Mouse (Mus musculus) forebrain, embryonic 13.5 days (tissue): Measurements from ENCODE around the gene Spock2. TPM values are rescaled to one million over a fixed set of nuclear protein-coding genes. Genes with fewer than 3 reads are reported as not detected.

Experiments
- ATAC-seq: fragments of 200-750 bp; cut with Nextera tagmentation; 2 replicates; pipeline ENCODE4 v1.8.0; 2017
- H3K27ac ChIP-seq: fragments of 300-500 bp; sonication (generic); 2 replicates; pipeline ENCODE4 v1.5.1; 2015; ENCODE audit warnings: inconsistent platforms, mild to moderate bottlenecking, moderate library complexity
- H3K27me3 ChIP-seq: fragments of 300-500 bp; sonication (generic); 2 replicates; pipeline ENCODE4 v1.6.1; 2015; ENCODE audit warnings: mild to moderate bottlenecking, inconsistent platforms
- H3K36me3 ChIP-seq: fragments of 300-500 bp; sonication (generic); 2 replicates; pipeline ENCODE4 v1.6.1; 2015; ENCODE audit warnings: mild to moderate bottlenecking, inconsistent platforms; ENCODE audit not compliant: poor library complexity, severe bottlenecking
- H3K4me1 ChIP-seq: fragments of 300-500 bp; sonication (generic); 2 replicates; pipeline ENCODE4 v1.6.1; 2015; ENCODE audit warnings: inconsistent platforms
- H3K4me2 ChIP-seq: fragments of 300-500 bp; sonication (generic); 2 replicates; pipeline ENCODE4 v1.6.1; 2015; ENCODE audit warnings: inconsistent platforms, mild to moderate bottlenecking, moderate library complexity
- H3K4me3 ChIP-seq: fragments of 300-500 bp; sonication (generic); 2 replicates; pipeline ENCODE4 v1.5.1; 2015; ENCODE audit warnings: mild to moderate bottlenecking, inconsistent platforms
- H3K9ac ChIP-seq: fragments of 300-500 bp; sonication (generic); 2 replicates; pipeline ENCODE4 v1.6.1; 2015; ENCODE audit warnings: mild to moderate bottlenecking, inconsistent platforms
- H3K9me3 ChIP-seq: fragments of 300-500 bp; sonication (generic); replicated peaks from 2 replicates; pipeline ENCODE4 v1.6.1; 2016; ENCODE audit warnings: inconsistent platforms
- WGBS: fragments of 180-500 bp; shearing (Covaris S2); methylation state at CpG from one replicate; pipeline ENCODE4 v1.1.7; 2015; 5-methylcytosine and 5-hydroxymethylcytosine counted together
- polyA plus RNA-seq: library from polyadenylated mRNA; unstranded; fragments of >200 nt; fragmentation: Nextera tagmentation; extraction: Ambion mirVana; gene quantifications from 2 replicates; pipeline ENCODE4 v1.2.1, GENCODE M21; 2015

Gene Spock2
- 19.7 and 25.9 TPM in 2 replicates for polyA plus RNA-seq

GRCm38 (mm10) chr10:60106146-60106530 lies at the start of gene Spock2:
Spock2 (plus strand) TSS chr10:60106219.
- H3K4me1 ChIP-seq: peaks cover 37% of the 10 kb centered on the region
- no peaks in the 10 kb centered on the region for H3K9me3 ChIP-seq
- under 1% methylated on average over 22 of the region's 22 CpGs for WGBS
- H3K9ac ChIP-seq: peak within 1 kb of the TSS; percentile 78
- peaks cover 57% of the 10 kb centered on the region for H3K27me3 ChIP-seq
- H3K4me3 ChIP-seq: peak within 1 kb of the TSS; percentile 63
- no peaks in the 10 kb centered on the region for H3K36me3 ChIP-seq
- ATAC-seq: no peak; the same call in 1 of the 2 replicates
- peak within 1 kb of the TSS; percentile 96 for H3K4me2 ChIP-seq
- peak within 1 kb of the TSS; percentile 67 for H3K27ac ChIP-seq

DNA sequence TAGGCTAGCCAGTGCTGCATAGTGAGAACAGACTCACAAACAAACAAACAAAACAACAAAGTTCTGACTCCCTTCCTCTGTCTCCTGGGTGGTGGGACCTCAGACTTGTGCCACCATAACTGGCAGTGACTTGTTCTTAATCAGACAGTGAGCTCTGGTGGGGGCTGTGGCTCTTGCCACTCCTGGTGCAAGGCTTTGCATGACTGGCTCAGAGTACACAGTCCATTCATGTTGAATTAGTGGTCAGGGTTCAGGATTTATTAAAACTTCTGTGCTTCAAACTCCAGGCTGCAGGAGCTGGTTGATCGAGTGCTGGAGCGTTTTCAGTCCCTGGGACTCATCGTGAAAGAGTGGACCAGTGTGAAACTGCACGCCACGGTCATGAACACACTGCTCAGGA lies 43.8 kb upstream of the Spock2 start:
- Histone ChIP-seq H3K9ac (no peak overlapping the region), H3K36me3 (peaks cover 5% of the 10 kb centered on the region; the same call in 1 of the 2 replicates), H3K27ac (no peak overlapping the region), H3K9me3 (peaks cover 9% of the 10 kb centered on the region; the same call in 1 of the 2 replicates), H3K27me3 (no peaks in the 10 kb centered on the region), H3K4me2 (no peak overlapping the region), H3K4me3 (no peak overlapping the region), H3K4me1 (no peaks in the 10 kb centered on the region)
- ATAC-seq: no peak
- WGBS: 83% methylated on average over 5 of the region's 5 CpGs

DNA sequence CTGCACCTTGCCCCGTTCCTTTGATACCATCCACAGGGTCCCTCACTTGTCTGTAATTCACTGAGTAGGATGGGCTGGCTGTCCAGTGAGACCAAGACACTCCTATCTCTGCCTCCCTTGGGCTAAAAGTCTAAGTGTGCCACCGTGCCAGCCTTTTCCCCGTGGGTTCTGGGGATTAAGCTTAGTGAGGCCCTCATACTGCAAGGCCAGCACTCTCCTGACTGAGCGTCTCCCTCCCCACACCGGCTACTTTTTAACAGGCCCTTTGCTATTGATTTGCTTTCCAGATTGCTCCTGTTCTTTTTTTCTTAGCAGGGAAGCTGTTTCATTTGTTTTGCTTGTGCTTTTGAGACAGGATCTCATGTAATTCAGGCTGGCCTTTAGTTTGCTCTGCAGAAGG lies 43.1 kb upstream of the Spock2 start:
- no peaks in the 10 kb centered on the region for H3K27me3 ChIP-seq
- 29% methylated on average over 5 of the region's 5 CpGs for WGBS

DNA sequence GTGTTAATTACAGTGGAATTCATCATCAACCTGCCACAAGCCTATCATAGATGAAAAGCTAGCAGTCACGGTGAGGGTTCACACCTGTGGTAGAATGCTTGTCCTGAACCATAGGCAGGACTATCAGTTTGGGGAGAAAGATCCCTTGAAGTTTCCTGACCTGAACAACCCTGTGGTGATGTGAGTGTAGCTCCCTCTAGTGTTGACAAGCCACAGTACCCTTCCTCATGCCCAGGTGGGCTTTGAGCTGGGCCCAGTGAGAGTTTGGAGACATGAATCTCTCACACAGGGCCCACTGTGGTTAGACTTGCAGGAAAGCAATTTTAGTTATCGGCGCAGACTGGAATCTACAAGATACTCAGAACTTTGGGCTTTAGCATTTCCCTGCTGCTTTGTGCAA lies 39.5 kb upstream of the Spock2 start:
- H3K27me3 ChIP-seq: no peaks in the 10 kb centered on the region
- peak; percentile 66; the same call in 1 of the 2 replicates for ATAC-seq

More for the DNA sequence above, 43.1 kb upstream of the Spock2 start:
- Histone ChIP-seq H3K9me3 (peaks cover 1% of the 10 kb centered on the region; the same call in 1 of the 2 replicates), H3K4me3 (no peak overlapping the region), H3K4me2 (no peak overlapping the region), H3K36me3 (peaks cover 5% of the 10 kb centered on the region; the same call in 1 of the 2 replicates), H3K9ac (no peak overlapping the region), H3K4me1 (no peaks in the 10 kb centered on the region), H3K27ac (no peak overlapping the region)
- ATAC-seq: no peak

GRCm38 (mm10) chr10:60075159-60075558 lies 30.9 kb upstream of the Spock2 start:
- H3K4me2 ChIP-seq: no peak overlapping the region
- no peaks in the 10 kb centered on the region for H3K27me3 ChIP-seq
- no peaks in the 10 kb centered on the region for H3K36me3 ChIP-seq
- ATAC-seq: no peak
- H3K4me3 ChIP-seq: no peak overlapping the region
- H3K9ac ChIP-seq: no peak overlapping the region
- no peaks in the 10 kb centered on the region for H3K9me3 ChIP-seq
- WGBS: 84% methylated on average over 1 of the region's 1 CpGs
- H3K27ac ChIP-seq: no peak overlapping the region
- H3K4me1 ChIP-seq: peaks cover 9% of the 10 kb centered on the region

More for the DNA sequence above, 39.5 kb upstream of the Spock2 start:
- peaks cover 5% of the 10 kb centered on the region; the same call in 1 of the 2 replicates for H3K36me3 ChIP-seq
- H3K4me2 ChIP-seq: no peak overlapping the region
- no peak overlapping the region for H3K9ac ChIP-seq
- H3K9me3 ChIP-seq: no peaks in the 10 kb centered on the region
- H3K4me1 ChIP-seq: no peaks in the 10 kb centered on the region
- no peak overlapping the region for H3K4me3 ChIP-seq
- WGBS: 74% methylated on average over 3 of the region's 3 CpGs
- H3K27ac ChIP-seq: no peak overlapping the region

- Histone ChIP-seq H3K4me2 (no peak overlapping the region), H3K27me3 (no peaks in the 10 kb centered on the region), H3K9ac (no peak overlapping the region), H3K4me1 (peaks cover 22% of the 10 kb centered on the region), H3K4me3 (no peak overlapping the region), H3K36me3 (no peaks in the 10 kb centered on the region), H3K9me3 (no peaks in the 10 kb centered on the region), H3K27ac (no peak overlapping the region)
- WGBS: 93% methylated on average over 7 of the region's 7 CpGs
- no peak for ATAC-seq
Measured at GRCm38 (mm10) chr10:60077226-60077625, 28.8 kb upstream of the Spock2 start.

DNA sequence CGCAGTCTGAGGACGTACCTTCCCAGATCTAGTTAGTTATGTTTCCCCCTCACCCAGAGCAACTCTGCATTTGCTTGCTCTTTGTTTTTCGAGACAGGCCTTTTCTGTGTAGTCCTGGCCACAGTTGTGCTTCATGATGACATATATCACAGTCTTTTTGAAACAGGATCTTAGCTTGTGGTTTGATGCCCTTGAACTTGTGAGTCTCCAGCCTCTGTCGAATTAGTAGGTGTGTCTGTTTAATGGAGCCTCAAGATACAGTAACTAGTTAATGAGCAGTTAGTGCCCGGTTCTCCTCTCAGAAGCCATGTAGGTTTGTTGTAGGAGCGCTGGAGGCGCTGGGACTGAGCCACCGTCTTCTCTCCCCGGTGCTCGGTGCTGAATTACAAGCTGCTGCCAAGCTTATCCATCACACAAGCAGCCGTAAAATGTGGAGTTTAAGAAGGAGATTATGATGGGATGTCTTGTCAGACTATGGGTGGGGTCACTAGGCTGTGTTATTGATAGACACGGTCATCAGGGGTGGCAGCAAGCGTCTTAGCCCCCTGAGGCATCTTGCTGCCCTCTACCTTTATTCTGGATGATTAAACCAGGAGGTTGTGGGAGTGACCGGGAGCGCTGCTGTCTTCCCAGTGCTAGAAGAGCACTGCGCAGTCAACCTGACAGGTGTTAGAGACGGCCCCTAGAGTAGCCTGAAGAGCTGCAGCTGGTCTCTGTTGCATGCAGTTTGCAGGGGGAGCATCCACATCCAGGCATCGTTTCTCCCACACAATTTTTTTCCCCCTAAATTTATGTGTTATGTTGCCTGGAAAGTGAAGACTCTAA lies 28.1 kb upstream of the Spock2 start:
- ATAC-seq: no peak
- Histone ChIP-seq H3K27me3 (no peaks in the 10 kb centered on the region), H3K9ac (no peak overlapping the region), H3K4me3 (no peak overlapping the region), H3K4me2 (no peak overlapping the region), H3K27ac (no peak overlapping the region), H3K9me3 (no peaks in the 10 kb centered on the region), H3K36me3 (no peaks in the 10 kb centered on the region), H3K4me1 (peaks cover 22% of the 10 kb centered on the region)
- 81% methylated on average over 18 of the region's 18 CpGs for WGBS

GRCm38 (mm10) chr10:60078561-60078917 lies 27.5 kb upstream of the Spock2 start:
- Histone ChIP-seq H3K9ac (no peak overlapping the region), H3K4me2 (no peak overlapping the region), H3K27ac (no peak overlapping the region), H3K9me3 (no peaks in the 10 kb centered on the region), H3K4me3 (no peak overlapping the region), H3K36me3 (no peaks in the 10 kb centered on the region), H3K4me1 (peaks cover 22% of the 10 kb centered on the region), H3K27me3 (no peaks in the 10 kb centered on the region)
- ATAC-seq: no peak
- WGBS: 83% methylated on average over 5 of the region's 5 CpGs

DNA sequence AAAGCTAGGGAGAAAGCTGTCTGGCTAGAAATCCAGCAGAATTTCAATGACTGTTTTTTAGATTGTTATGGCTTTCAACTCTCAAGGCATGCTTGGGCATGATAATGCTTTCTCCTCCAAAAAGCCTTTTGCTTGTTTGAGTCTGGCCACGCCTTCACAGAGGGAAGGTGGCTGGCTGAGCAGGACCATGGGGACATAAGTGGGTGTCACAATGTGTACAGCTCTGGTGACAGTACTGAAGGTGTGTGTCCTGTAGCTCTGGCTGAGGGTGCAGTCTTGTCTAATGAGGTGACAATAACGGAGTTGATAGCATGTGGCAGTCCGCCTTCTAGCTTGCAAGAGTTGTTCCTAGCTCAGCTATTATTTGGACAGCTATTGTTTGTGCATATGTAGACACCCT lies 25.8 kb upstream of the Spock2 start:
- Histone ChIP-seq H3K4me2 (no peak overlapping the region), H3K9ac (no peak overlapping the region), H3K27ac (no peak overlapping the region), H3K4me1 (peaks cover 22% of the 10 kb centered on the region), H3K9me3 (no peaks in the 10 kb centered on the region), H3K4me3 (no peak overlapping the region), H3K36me3 (no peaks in the 10 kb centered on the region), H3K27me3 (no peaks in the 10 kb centered on the region)
- WGBS: 75% methylated on average over 3 of the region's 3 CpGs
- no peak for ATAC-seq

GRCm38 (mm10) chr10:60080601-60080981 lies 25.4 kb upstream of the Spock2 start:
- H3K36me3 ChIP-seq: no peaks in the 10 kb centered on the region
- WGBS: 79% methylated on average over 5 of the region's 5 CpGs
- H3K27ac ChIP-seq: peak overlapping the region; percentile 54
- no peak for ATAC-seq
- peaks cover 22% of the 10 kb centered on the region for H3K4me1 ChIP-seq
- no peak overlapping the region for H3K4me3 ChIP-seq
- H3K9ac ChIP-seq: no peak overlapping the region
- H3K4me2 ChIP-seq: no peak overlapping the region
- no peaks in the 10 kb centered on the region for H3K27me3 ChIP-seq
- no peaks in the 10 kb centered on the region for H3K9me3 ChIP-seq

DNA sequence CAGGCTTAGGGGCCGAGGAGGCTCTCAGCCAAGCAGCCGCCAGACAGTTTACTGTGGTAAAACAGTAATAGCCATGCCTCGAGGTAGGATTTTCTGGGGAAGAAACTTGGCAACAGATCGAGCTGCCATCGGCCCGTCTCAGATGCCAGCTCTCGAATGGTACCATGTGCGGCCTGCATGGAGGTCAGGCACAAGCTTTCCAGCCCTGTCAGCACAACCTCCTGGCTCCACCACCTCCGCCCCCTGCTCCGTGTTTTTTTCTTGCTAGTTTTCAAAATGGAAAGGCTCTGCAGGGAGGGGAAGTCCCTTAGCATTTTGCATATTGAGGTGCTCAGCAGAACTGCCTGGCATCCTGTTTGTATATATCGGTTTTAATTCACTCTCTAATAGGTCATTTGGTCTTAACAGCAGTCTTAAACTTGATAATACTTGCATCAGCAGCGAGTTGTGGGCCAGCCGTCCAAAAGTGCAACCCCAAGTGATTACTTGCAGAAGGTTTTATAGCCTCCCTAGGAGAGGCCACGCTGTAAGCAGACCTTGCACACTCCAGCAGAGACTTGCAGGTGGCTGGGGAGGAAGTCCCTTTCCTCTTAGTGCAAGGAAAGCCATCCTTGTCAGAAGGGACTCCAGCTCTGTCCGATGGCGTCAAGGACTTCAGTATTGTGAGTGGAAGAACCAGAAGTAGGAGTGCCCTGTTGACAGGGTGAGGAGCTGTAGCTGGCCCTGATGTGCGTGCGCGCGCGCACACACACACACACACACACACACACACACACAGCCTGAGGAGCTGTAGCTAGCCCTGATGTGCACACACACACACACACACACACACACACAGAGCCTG lies 24.8 kb upstream of the Spock2 start:
- 0 out of 2 replicates have a peak, but pooled peaks have one; percentile 20 for ATAC-seq
- Histone ChIP-seq H3K27ac (peak overlapping the region; percentile 54), H3K4me3 (no peak overlapping the region), H3K9me3 (no peaks in the 10 kb centered on the region), H3K27me3 (no peaks in the 10 kb centered on the region), H3K4me1 (peaks cover 22% of the 10 kb centered on the region), H3K4me2 (no peak overlapping the region), H3K9ac (no peak overlapping the region), H3K36me3 (no peaks in the 10 kb centered on the region)
- 75% methylated on average over 21 of the region's 21 CpGs for WGBS

GRCm38 (mm10) chr10:60081905-60082304 lies 24.1 kb upstream of the Spock2 start:
- WGBS: 59% methylated on average over 5 of the region's 5 CpGs
- Histone ChIP-seq H3K9ac (no peak overlapping the region), H3K36me3 (no peaks in the 10 kb centered on the region), H3K9me3 (no peaks in the 10 kb centered on the region), H3K27ac (no peak overlapping the region), H3K4me1 (peaks cover 22% of the 10 kb centered on the region), H3K4me3 (no peak overlapping the region), H3K4me2 (no peak overlapping the region), H3K27me3 (no peaks in the 10 kb centered on the region)
- no peak for ATAC-seq
